Mouse (Mus musculus) adrenal gland, postnatal 10 days (tissue): Measurements from ENCODE around the gene Ccl7. TPM values are rescaled to one million over a fixed set of nuclear protein-coding genes. Genes with fewer than 3 reads are reported as not detected.

Experiments used
- total RNA-seq, 2 experiments: library from RNA; stranded (reverse); gene quantifications; 2 replicates each; pipeline ENCODE4 v1.2.3; 2021

Gene Ccl7
- total RNA-seq, 2 experiments from 2014 or later, result 1.0 TPM; not detected in 1

Other genes with a start within 250 kb of the Ccl7 start
- under 1 TPM in 1 of 2 experiments, not detected in 1; 0.12 TPM for gene 5530401A14Rik, start 185.0 kb upstream of the Ccl7 start, total RNA-seq
- gene Asic2, start 77.3 kb upstream of the Ccl7 start, total RNA-seq, result 1 to 10 TPM; 2.6 to 4.8 TPM
- gene Ccl2, start 10.1 kb upstream of the Ccl7 start, total RNA-seq, result 1 to 10 TPM in 1 of 2 experiments, under 1 TPM in 1; 0.33 to 1.6 TPM
- not detected for gene Gm17268, start 7.2 kb upstream of the Ccl7 start, total RNA-seq
- gene Ccl11, start 12.1 kb downstream of the Ccl7 start, total RNA-seq, result 1 to 10 TPM; 7.8 to 9.2 TPM
- gene Ccl12, start 56.1 kb downstream of the Ccl7 start, total RNA-seq, result 1 to 10 TPM in 1 of 2 experiments, under 1 TPM in 1; 0.75 to 2.3 TPM
- gene Ccl8, start 69.5 kb downstream of the Ccl7 start, total RNA-seq, result not detected